Mouse (Mus musculus) MEL-GATA-1-ER (cell line): Measurements from ENCODE around the gene Gm45713.
A peak's percentile ranks its signal among the peaks of the same experiment; 100 is the strongest.
"Not testable (repeated sequence)": the region's sequence is repeated elsewhere in the genome, so short reads cannot be mapped to it uniquely, and the experiment has no call there.

Experiments
- DNase-seq: peaks from one replicate; pipeline ENCODE4 v3.0.0-alpha.2; 2012; ENCODE audit warnings: low read depth; ENCODE audit errors: extremely low read depth

Gene Gm45713

DNA sequence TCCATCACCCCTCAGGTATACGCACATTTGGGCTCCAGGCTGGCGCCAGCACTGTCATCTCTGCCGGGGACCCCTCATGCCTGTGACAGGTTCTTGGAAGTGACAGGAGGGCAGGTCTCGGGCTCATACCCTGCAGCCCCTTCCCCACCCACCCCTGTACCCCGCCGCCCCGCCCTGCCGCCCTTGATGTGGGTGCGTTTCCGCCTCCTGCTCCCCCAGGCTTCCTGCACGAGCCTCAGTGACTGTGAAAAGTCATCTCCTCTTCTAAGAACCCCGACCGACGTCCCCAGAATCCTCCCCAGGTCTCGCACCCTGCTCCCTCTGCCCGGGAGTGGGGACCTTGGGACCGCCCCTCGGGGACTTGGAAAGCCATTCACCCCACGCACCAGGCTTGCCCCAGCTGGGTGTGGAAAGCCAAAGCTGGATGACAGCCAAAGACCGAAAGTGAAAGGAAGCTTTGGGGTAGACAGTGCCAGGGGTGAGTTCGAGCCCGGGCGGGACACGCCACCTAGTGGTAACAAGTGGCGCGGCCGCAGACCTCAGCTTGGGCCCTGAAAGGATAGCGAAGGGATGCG, at the start of gene Gm45713, which contains the start of gene Flt3l:
Gene Gm45713, minus strand, starts transcription at position 239 of the 575 bp plus-strand sequence.
Gene Flt3l, minus strand, starts transcription at position 440 of the 575 bp plus-strand sequence.
- peak; percentile 81 for DNase-seq

DNA sequence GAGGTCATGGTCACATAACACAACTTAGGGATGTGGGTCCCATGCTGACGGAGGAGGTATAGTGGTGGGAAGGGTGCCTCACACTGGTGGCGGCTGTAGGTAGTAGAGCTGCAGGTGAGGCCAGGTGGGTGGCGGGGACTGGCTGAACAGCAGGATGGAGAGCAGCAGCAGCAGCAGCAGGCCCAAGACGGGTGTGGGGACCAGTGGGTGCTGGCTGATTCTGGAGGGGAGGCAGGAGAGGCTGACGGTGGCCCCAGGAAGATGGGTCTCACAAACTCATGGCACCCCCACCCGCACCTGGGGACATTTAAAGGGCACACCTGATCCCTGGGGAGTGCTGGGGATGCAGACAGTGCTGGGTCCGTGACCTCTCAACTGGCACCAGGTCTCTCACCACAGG, 47.6 kb upstream of the Gm45713 start:
- no peak for DNase-seq

DNA sequence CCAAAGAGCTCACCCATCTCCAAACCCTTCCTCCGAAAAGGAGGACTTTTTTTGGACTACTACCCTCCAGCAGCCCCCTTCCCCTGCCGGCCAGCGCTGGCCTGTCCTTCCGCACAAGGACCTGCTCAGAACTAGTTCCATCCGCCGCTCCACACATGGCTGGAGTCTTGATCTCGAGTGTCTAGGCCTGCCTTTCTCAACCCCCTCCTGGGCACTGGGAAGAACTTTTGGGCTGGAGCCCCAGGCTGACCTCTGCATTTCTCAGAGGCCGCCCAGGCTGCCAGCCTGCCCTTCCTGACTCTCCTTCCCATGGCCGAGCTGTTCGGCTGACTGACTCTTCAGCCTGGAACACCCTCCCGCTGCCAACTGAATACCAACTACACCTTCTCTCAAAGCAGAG, 46.6 kb upstream of the Gm45713 start:
- DNase-seq: no peak

DNA sequence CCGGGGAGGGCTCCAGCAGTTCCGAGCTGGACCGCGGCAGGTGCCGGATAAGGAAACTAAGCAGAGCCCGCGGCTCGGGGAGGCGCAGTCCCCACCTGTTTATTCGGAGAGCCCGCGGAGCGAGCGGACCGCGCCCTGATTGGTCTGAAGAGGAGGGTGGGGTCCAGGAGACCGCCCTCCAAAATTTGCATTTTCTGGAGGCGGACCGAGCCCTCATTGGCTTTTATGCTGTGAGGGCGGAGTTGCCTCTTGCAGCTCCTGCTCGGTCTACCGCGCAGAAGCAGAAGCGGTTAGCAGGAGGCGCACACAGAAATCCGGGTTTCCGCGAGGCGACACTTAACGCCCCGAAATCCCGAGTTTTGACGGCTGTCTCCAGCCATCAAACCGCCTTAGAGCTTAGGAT, 46.2 kb upstream of the Gm45713 start:
- DNase-seq: peak; percentile 88

DNA sequence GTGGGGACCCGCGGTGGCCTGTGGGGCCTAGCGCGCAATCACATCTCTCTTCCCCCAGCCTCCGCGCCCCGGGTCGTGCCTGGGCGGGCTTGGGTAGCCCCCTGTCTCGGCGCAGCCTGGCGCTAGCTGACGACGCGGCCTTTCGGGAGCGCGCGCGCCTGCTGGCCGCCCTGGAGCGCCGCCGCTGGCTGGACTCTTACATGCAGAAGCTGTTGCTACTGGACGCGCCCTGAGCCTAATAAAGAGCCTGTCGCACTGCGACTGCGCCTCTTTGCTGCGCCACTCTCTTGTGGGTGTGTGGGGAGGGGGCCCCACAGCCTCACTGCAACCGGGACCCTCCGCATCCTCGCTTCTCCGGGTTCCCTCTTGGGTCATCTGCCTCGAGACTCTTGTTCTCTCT, 45.5 kb upstream of the Gm45713 start:
- no peak for DNase-seq

DNA sequence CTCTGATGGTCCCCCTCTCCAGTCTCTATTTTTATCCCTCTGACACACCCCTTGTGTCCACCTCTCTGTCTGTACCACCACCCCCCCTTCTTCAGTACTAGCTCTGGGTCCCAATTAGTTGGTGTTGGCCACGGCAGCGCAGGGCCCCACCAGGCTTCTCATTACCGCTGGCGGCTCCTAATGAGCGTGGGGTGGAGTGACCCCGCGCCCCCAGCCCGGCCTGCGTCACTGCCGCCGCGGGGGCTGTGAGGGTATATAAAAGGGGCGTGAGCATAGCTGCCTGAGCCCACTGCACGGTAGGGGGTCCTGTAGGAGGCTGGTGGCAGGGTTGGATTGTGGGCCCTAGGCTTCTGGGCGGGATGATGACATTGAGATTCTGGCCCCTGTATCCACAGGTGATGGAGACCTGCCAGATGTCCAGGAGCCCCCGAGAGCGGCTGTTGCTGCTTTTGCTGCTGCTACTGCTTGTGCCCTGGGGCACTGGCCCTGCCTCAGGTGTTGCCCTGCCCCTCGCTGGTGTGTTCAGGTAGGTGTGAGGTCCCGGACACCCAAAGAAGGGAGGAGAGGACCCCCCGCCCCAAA, 45.0 kb upstream of the Gm45713 start, which contains the start of gene Pth2:
Gene Pth2, plus strand, starts transcription at position 100 of the 582 bp plus-strand sequence.
- DNase-seq: no peak

DNA sequence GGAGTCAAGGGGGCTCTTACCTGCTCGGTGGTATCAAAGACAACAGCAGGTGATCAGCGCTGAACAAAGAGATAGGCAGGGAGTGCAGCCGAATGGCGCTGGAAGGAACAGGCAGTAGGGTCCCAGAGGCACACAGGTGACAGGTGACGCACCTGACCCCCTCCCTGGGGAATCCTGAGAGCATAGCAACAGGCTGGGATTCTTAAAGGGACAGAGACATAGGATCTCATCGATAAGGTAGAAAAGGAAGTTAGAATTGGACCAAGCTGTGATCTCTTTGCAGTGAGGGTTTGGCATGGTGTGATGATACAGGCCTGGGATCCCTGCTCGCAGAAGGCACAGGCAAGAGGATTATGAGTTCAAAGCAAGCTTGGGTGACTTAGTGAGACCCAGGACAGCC, 43.4 kb upstream of the Gm45713 start, which contains the start of gene Gfy:
Gene Gfy, minus strand, starts transcription at position 101 of the 400 bp plus-strand sequence.
- no peak for DNase-seq

DNA sequence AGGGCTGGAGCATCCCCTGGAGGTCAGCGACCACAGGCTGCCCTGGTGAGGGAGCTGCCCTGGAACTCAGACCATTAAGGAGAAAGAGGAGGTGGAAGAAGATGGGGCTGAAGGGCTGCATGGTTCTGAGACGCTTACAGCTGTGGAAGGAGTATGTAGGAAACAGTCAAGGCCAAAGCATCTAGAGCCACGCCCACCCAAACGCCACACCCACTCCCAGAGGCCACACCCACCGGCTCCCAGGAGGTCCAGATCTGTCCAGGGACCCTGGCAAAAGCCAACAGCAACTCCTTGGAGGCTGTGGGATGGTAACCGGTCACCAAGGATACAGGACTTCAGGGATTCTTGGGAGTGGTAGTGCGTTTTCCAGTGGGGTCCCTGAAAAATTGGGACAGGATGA, 42.5 kb upstream of the Gm45713 start:
- no peak for DNase-seq

DNA sequence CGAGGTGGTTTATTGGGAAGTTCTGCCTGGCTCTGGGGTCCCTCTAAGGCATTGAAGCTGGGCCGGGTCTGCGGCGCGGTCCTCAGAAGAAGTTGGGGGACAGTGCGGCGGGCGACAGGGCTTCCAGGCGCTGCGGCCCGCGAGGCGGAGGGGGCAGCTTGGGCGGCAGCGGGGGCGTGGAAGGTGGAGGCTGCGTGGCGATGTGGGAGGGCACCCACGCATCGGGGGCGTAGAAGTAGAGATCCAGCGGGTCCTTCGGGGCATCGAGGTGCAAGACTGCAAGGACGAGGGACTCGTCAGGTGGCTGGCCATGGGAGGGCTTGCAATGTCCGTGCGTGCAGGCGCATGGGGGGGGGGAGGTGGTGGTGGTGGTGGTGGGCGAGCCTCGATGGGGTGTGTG, 40.3 kb upstream of the Gm45713 start:
- DNase-seq: no peak

DNA sequence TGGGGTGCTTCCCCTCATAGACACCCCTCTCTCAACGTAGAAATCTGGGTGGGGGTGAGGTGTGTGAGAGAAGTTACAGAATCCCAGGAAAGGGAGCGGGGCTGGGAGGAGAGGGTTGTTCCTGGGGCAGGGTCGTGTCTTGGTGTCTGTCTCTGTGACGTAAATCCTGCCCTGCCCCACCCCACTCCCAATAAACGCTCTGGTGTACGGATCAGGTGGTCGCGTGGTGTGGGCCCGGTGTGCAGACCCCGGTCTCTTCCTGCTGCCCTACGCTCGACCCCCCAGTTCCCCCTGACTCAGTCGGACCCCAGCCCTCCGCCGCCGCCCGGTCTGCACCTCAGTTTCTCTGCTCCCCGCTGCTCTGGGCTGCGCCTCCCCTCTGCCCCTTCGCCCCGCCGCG, 39.9 kb upstream of the Gm45713 start:
- DNase-seq: no peak

DNA sequence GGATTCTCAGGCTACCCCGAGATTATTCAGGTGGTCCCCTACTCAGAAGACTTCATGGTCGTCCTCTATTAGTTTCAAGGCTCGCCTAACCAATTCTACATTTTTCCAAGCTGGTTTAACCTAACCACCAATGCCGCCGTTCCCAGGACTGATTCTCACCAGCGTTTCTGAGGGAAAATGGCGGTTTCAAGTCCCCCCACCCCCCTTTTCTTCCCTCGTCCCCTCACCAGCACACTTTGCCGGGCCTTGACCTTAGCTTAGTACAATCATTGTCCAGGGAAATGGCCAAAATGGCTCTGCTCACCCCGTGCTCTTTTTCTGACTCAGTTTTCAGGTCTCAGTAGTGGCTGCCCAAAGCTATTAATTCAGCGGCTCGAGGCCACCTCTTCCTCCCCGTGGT, 39.4 kb upstream of the Gm45713 start:
- no peak for DNase-seq

DNA sequence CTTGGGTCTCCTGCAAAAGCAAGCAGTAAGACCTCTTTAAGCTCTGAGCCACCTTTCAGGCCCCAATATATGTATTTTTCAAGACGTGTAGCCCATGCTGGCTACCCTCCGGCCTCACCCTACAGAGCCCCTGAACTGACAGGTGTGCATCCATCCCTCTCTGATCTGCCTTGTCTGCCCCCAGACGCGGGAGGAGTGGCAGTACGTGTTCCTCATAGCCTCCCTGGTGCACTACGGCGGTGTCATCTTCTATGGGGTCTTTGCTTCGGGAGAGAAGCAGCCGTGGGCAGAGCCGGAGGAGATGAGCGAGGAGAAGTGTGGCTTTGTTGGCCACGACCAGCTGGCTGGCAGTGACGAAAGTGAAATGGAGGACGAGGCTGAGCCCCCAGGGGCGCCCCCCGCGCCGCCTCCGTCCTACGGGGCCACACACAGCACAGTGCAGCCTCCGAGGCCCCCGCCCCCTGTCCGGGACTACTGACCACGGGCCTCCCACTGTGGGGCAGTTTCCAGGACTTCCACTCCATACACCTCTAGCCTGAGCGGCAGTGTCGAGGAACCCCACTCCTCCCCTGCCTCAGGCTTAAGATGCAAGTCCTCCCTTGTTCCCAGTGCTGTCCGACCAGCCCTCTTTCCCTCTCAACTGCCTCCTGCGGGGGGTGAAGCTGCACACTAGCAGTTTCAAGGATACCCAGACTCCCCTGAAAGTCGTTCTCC, 38.7 kb upstream of the Gm45713 start:
- no peak for DNase-seq

DNA sequence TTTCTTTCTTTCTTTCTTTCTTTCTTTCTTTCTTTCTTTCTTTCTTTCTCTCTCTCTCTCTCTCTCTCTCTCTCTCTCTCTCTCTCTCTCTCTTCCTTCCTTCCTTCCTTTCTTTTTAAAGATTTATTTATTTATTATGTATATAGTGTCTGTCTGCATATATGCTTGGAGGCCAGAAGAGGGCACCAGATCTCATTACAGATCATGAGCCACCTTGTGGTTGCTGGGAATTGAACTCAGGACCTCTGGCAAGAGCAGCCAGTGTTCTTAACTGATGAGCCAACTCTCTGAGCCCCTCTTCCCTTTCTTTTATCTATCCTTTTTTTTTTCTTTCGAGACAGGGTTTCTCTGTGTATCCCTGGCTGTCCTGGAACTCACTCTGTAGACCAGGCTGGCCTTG, 37.7 kb upstream of the Gm45713 start:
- DNase-seq: not testable (repeated sequence)

DNA sequence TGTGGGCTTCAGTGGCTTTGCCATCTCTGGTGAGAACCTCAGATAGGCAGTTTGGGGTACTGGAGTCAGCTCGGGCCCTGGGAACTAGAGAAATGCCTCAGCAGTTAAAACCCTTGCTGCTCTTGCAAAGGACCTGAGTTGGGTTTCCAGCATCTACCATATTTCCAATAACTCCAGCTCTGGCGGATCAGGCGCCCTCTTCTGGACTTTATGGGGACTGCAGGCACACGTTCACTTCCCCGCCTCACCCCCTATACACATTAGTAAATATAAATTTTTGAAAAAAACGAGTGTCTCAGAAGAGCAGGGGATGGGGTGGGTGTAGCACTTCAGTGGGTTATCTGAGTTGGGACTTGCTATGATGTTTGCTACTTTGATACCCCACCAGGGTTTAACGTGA, 36.9 kb upstream of the Gm45713 start:
- no peak for DNase-seq

DNA sequence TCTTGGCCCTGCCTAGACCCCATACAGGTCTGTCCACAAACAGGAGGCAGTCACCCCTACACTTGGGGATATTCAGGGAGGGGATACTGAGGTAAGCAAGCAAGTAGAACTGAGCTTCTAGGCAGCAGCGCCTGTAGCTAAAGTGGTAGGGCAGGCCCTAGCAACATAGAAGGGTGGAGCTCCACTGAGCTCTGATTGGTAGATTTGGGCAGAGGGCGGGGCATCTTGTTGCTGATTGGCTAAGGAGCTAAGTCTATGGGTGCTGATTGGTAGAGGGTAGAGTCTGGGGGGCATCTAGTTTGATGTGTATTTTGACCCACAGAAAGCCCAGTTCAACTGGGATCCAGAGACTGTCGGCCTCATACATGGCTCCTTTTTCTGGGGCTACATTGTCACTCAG, 33.5 kb upstream of the Gm45713 start:
- no peak for DNase-seq

DNA sequence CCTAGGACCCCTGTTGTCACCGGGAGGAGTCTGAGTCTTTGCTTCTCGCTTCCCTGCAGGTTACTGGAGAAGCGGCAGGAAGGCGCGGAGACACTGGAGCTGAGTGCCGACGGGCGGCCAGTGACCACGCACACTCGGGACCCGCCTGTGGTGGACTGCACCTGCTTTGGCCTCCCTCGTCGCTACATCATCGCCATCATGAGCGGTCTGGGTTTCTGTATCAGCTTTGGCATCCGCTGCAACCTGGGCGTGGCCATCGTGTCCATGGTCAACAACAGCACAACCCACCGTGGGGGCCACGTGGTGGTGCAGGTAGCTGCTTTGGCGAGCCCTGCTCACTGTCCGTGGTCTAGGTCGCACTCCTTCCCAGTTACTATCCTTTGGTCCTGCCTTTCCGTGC, 32.6 kb upstream of the Gm45713 start:
- no peak for DNase-seq

DNA sequence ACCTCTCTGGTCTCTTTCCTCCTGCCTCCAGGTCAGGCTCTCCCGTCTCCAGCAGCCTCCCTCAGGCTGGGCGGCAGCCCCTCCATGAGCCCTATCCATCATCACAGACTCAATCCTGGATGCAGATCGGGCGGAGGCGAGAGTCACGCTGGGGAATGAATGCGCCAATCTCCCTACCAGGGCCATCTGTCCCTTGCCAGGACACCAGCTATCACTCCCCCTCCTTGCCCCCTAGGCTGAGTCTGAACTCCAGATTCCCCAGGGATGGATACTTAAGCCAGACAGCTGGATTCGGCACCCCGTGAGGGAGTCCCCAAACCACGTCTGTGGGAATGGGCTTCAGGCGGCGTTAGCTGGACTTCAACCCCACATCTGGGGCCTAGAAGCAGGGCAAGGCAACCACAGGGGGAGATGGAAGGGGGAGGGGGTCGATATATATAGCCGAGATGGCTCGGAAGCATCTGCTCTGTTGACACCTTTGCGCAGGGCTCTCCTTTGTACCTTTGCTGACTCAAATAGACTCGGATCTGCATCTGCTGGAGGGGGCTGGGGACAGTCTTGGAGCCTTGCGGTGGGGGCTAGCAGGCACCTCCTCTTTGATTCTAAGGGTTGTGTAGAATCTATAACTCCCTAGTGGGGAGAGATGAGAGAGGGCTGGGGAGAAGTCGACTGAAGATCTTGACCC, 31.9 kb upstream of the Gm45713 start:
- no peak for DNase-seq

DNA sequence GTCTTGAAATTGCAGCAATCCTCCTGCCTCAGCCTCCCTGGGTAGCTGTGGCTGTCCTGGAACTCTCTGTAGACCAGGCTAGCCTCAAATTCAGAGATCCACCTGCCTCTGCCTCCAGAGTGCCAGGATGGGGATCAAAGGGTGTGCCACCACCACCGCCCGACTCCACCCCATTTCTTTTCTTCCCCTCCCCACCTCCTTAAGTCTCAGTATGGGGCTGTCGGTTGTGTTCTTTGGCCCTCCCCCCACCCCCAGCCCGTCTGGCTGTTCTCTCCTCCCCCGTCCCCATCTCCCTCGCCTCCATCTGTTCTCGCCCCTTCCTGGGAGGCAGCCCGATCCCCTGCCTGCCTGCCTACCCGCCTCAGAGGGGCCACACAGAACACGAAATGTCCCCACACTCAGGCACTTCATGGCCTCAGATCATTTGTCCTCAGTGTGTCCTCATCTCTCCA, 30.9 kb upstream of the Gm45713 start:
- DNase-seq: no peak

DNA sequence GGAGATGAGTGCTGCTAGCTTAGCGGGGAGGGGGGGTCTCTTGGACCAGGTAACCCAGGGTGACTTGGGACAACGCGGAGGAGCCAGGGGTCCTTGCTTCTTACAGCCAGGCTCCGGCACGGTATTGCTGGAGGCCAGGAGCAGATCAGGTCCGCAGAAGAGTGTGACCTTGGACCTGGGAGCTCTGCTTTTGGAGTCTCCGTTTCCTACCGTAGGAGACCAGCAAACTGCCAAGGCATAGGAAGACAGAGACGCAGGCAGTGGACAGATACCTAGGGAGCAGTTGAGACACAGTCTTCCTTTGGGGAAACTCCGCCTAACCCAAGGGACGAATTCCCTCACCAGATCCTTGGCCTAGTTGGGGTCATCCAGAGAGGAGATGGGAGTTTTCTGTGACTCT, 29.7 kb upstream of the Gm45713 start:
- DNase-seq: no peak

DNA sequence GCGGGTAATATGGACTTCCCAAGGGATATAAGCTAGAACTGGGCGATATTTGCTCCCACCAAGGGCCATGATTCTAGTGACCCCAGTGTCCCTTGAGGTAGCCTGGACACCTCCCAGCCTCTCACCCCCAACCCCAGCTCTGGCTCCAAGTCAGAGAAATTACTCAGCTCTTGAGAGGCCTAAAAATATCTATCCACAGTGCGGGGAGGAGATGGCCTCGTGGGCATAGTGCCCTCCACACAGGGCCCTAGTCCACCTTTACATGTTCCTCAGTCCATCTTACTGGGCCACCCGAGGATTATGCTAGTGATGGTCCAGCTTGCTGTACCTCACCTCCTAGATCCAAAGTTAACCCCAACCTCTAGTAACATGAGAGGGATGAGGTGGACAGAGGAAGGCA, 28.8 kb upstream of the Gm45713 start:
- DNase-seq: no peak

DNA sequence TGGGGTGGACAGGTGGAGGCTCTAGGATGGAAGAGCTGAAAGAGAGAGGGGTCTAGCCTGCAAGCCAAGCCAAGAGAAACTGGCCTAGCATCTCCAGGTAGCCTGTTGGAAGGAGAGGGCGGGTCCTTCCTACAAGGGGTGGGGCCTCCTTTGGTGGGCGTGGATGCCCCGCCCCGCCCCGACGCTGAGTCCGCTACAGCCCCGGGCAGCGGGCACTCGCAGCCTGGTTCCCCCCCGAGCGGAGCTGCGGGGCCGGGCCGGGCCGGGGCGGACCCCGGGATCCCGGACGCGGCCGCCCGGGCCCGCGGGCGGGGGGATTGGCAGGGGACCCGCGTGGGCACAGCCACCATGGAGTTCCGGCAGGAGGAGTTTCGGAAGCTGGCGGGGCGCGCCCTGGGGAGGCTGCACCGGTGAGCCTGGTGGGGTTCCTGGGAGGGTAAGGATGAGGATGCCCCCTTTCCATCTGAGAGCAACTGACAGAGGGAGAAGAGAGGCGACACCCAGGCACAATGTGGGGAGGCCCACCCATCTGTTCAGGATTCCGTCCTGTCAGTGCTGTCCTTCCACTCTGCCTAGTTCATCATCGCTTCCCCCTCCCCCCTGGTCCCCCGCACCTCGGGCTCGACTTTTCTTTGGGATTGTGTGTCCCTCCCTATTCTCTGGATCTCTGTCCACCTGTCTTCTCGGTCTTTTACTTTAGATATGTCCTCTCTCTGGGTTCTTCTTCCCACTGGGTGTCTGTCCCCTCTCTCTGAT, 27.9 kb upstream of the Gm45713 start, which contains the start of gene Slc17a7:
Gene Slc17a7, plus strand, starts transcription at position 215 of the 756 bp plus-strand sequence.
- no peak for DNase-seq
